In the genomic region with DNA sequence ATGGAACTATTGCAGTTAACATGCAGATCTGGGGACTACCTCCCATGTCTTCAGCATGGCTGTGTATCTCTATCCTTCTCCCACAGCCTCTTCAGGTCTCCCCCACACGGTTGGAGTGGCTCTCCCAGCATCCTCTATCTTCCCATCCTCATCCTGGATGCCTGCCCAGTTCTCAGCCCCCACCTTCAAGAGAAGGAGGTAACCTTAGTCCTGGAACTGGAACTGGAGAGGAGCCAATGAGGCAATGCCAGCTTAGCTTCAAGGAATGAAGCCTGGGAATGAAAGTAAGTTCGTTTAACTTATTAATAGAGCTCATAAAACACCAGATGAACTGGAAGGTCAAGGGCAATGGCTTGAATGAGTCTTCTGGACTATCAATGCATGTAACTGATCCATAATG, we compare ENCODE assay signal across 30 mouse cellular contexts. TPM values are rescaled to one million over a fixed set of nuclear protein-coding genes. Genes with fewer than 3 reads are reported as not detected.
DNase-seq lines count a peak whose midpoint lies in the region; ATAC-seq and TF ChIP-seq lines count a peak whose summit lies in the region.
"Had no signal": no experiment of that assay in that cellular context is flagged by ENCODE, and none has a peak within 500 bp of the region (broad histone marks: within the 10 kb centered on the region; RNA-seq: fewer than 3 reads in every experiment).

No protein-coding gene starts in this region.

- H3K27ac ChIP-seq in kidney, postnatal 0 days: no peak overlapping the region
- H3K27ac ChIP-seq in stomach, postnatal 0 days (replicated peaks): no peak overlapping the region
- H3K27ac ChIP-seq: embryonic facial prominence, embryonic 13.5 days; forebrain, embryonic 10.5 days; forebrain, embryonic 15.5 days; heart, adult 2 months; heart, embryonic 13.5 days; hindbrain, embryonic 10.5 days; hindbrain, embryonic 15.5 days; liver, embryonic 14.5 days had no signal

- no peak overlapping the region for H3K9ac ChIP-seq in kidney, postnatal 0 days (ENCODE audit: low read depth, low read length)
- H3K9ac ChIP-seq in stomach, postnatal 0 days (ENCODE audit: low read length): no peak overlapping the region
- H3K9ac ChIP-seq: embryonic facial prominence, embryonic 13.5 days; forebrain, embryonic 15.5 days; heart, embryonic 13.5 days; hindbrain, embryonic 15.5 days; liver, embryonic 14.5 days had no signal

- TF ChIP-seq CTCF in kidney, postnatal 0 days (IDR thresholded peaks at IDR 0.05; ENCODE audit: low read depth): no peak
- TF ChIP-seq CTCF in stomach, postnatal 0 days (IDR thresholded peaks at IDR 0.05; ENCODE audit: low read depth): no peak

- H3K4me2 ChIP-seq in kidney, postnatal 0 days (ENCODE audit: low read length): no peak overlapping the region
- H3K4me2 ChIP-seq in stomach, postnatal 0 days (replicated peaks; ENCODE audit: low read depth): no peak overlapping the region
- H3K4me2 ChIP-seq: embryonic facial prominence, embryonic 13.5 days; forebrain, embryonic 15.5 days; heart, embryonic 13.5 days; hindbrain, embryonic 15.5 days had no signal

- peak; percentile 20 for DNase-seq in gastrocnemius, postnatal 14 days
- no peak for DNase-seq in gastrocnemius, postnatal 25 days
- DNase-seq in left cerebral cortex, postnatal 4 days: peak; percentile 24
- no peak for DNase-seq in left cerebral cortex, postnatal 36 days (ENCODE audit: low spot score in 2 of 2)
- DNase-seq in kidney, postnatal 0 days (ENCODE audit: low spot score): peak; percentile 4
- DNase-seq in kidney, postnatal 4 days: peak; percentile 21 to 44
- DNase-seq in stomach, postnatal 0 days (ENCODE audit: low spot score): no peak
- DNase-seq: adrenal gland, adult 8-10 months; cerebellum, adult 2 months; cerebellum, postnatal 25 days; embryo, embryonic 11 days; heart, adult 2 months; heart, postnatal 10 days; layer of hippocampus, postnatal 36 days; liver; lung, adult 2 months; lung, postnatal 14 days; midbrain, embryonic 14.5 days; thymus, postnatal 4 days had no signal

- no peaks in the 10 kb centered on the region for H3K27me3 ChIP-seq in kidney, postnatal 0 days (ENCODE audit: insufficient read depth, low read length)
- no peaks in the 10 kb centered on the region for H3K27me3 ChIP-seq in stomach, postnatal 0 days (ENCODE audit: control insufficient read depth, insufficient read depth, low read length)
- H3K27me3 ChIP-seq: forebrain, embryonic 15.5 days had no signal

- WGBS in kidney, postnatal 0 days: 34% methylated on average over 2 of the region's 2 CpGs
- WGBS in stomach, postnatal 0 days: 39% methylated on average over 2 of the region's 2 CpGs

- H3K36me3 ChIP-seq in kidney, postnatal 0 days (ENCODE audit: insufficient read depth, low read length): no peaks in the 10 kb centered on the region
- H3K36me3 ChIP-seq in stomach, postnatal 0 days (ENCODE audit: control insufficient read depth, insufficient read depth, low read length): no peaks in the 10 kb centered on the region
- H3K36me3 ChIP-seq: embryonic facial prominence, embryonic 13.5 days; forebrain, embryonic 10.5 days; forebrain, embryonic 15.5 days; heart, embryonic 13.5 days; hindbrain, embryonic 10.5 days; hindbrain, embryonic 15.5 days had no signal

- no peaks in the 10 kb centered on the region for H3K9me3 ChIP-seq in kidney, postnatal 0 days (replicated peaks; ENCODE audit: low read length)
- no peaks in the 10 kb centered on the region for H3K9me3 ChIP-seq in stomach, postnatal 0 days (ENCODE audit: control insufficient read depth, low read length)
- H3K9me3 ChIP-seq: embryonic facial prominence, embryonic 13.5 days; forebrain, embryonic 10.5 days; forebrain, embryonic 15.5 days; heart, embryonic 13.5 days; hindbrain, embryonic 10.5 days; hindbrain, embryonic 15.5 days had no signal

- TF ChIP-seq EP300 in stomach, postnatal 0 days (optimal IDR thresholded peaks at IDR 0.05): no peak

- no peak for ATAC-seq in kidney, postnatal 0 days (replicated peaks; ENCODE audit: low FRiP score, low read depth)
- no peak for ATAC-seq in stomach, postnatal 0 days (ENCODE audit: low FRiP score, low TSS enrichment)
- ATAC-seq in activated CD4-positive, CD25-positive, alpha-beta regulatory T cell, adult 4 months: no peak
- ATAC-seq: CD4-positive, CD25-positive, alpha-beta regulatory T cell, adult 4 months; forebrain, embryonic 15.5 days; inflammation-experienced regulatory T-cells, adult 6 months had no signal

- H3K4me1 ChIP-seq in kidney, postnatal 0 days (replicated peaks; ENCODE audit: insufficient read depth, low read length): no peaks in the 10 kb centered on the region
- H3K4me1 ChIP-seq in stomach, postnatal 0 days (replicated peaks; ENCODE audit: control insufficient read depth, insufficient read depth): 0 out of 2 replicates have a peak, but pooled peaks cover 2% of the 10 kb centered on the region
- H3K4me1 ChIP-seq: embryonic facial prominence, embryonic 13.5 days had no signal

- no peak overlapping the region for H3K4me3 ChIP-seq in kidney, postnatal 0 days (replicated peaks; ENCODE audit: low read depth, low read length)
- no peak overlapping the region for H3K4me3 ChIP-seq in stomach, postnatal 0 days (ENCODE audit: low read depth, low read length)
- H3K4me3 ChIP-seq: embryonic facial prominence, embryonic 13.5 days; forebrain, embryonic 10.5 days; forebrain, embryonic 15.5 days; heart, adult 2 months; heart, embryonic 13.5 days; hindbrain, embryonic 10.5 days; hindbrain, embryonic 15.5 days had no signal

- intact Hi-C loops in gastrocnemius, postnatal 14 days (cut with DNase I; ENCODE audit: low total_unique reads): no loop called here
- intact Hi-C loops in left cerebral cortex, postnatal 4 days (cut with DNase I): no loop called here
- intact Hi-C loops in left cerebral cortex, postnatal 36 days (cut with DNase I): no loop called here

RNA-seq across cellular contexts. Expression of a gene that starts 2.6 kb away (rescaled TPM):
- 100 to 1,000 TPM; 147 to 150 TPM for total RNA-seq in gastrocnemius, postnatal 14 days (2021)
- 10 to 100 TPM; 13.5 to 19.0 TPM for total RNA-seq in gastrocnemius, postnatal 25 days (2021)
- 10 to 100 TPM; 14.5 to 15.0 TPM for total RNA-seq in left cerebral cortex, postnatal 4 days (2021)
- 1 to 10 TPM; 3.0 to 3.4 TPM for total RNA-seq in left cerebral cortex, postnatal 36 days (2021)
- polyA plus RNA-seq in kidney, postnatal 0 days (2015; fragmentation: Nextera tagmentation; extraction: Ambion mirVana): 18.0 and 18.1 TPM in 2 replicates
- polyA plus RNA-seq in stomach, postnatal 0 days (2015; fragmentation: Nextera tagmentation; extraction: Ambion mirVana): 11.3 and 11.8 TPM in 2 replicates
- polyA plus RNA-seq in activated CD4-positive, CD25-positive, alpha-beta regulatory T cell, adult 4 months (2017; shearing (Covaris generic)): not detected
- total RNA-seq: heart, adult 2 months; monocyte, adult 5-6 weeks had no signal
- polyA plus RNA-seq: CD4-positive, CD25-positive, alpha-beta regulatory T cell, adult 4 months; inflammation-experienced regulatory T-cells, adult 6 months had no signal

Comparison
In these comparisons a context has a peak if more than half of its experiments do, and no peak if none do; other contexts are left out.
1. DNase-seq: peak in gastrocnemius, postnatal 14 days (single experiment), left cerebral cortex, postnatal 4 days (single experiment), kidney, postnatal 0 days (single experiment) and kidney, postnatal 4 days (2 of 2); none in gastrocnemius, postnatal 25 days (single experiment), left cerebral cortex, postnatal 36 days (0 of 2) and stomach, postnatal 0 days (single experiment).
2. RNA of a gene that starts 2.6 kb away (total RNA-seq): 147 to 150 TPM in gastrocnemius, postnatal 14 days; 13.5 to 19.0 TPM in gastrocnemius, postnatal 25 days, 14.5 to 15.0 TPM in left cerebral cortex, postnatal 4 days and 3.0 to 3.4 TPM in left cerebral cortex, postnatal 36 days; every median in the first group is over 4 times any median in the second.